Mouse (Mus musculus) forebrain, embryonic 13.5 days (tissue): Measurements from ENCODE around the gene Coro7. TPM values are rescaled to one million over a fixed set of nuclear protein-coding genes. Genes with fewer than 3 reads are reported as not detected.

Experiments used
- ATAC-seq: fragments of 200-750 bp; cut with Nextera tagmentation; 2 replicates; pipeline ENCODE4 v1.8.0; 2017
- H3K27ac ChIP-seq: fragments of 300-500 bp; sonication (generic); 2 replicates; pipeline ENCODE4 v1.5.1; 2015; ENCODE audit warnings: inconsistent platforms, mild to moderate bottlenecking, moderate library complexity
- H3K27me3 ChIP-seq: fragments of 300-500 bp; sonication (generic); 2 replicates; pipeline ENCODE4 v1.6.1; 2015; ENCODE audit warnings: mild to moderate bottlenecking, inconsistent platforms
- H3K36me3 ChIP-seq: fragments of 300-500 bp; sonication (generic); 2 replicates; pipeline ENCODE4 v1.6.1; 2015; ENCODE audit warnings: mild to moderate bottlenecking, inconsistent platforms; ENCODE audit not compliant: poor library complexity, severe bottlenecking
- H3K4me1 ChIP-seq: fragments of 300-500 bp; sonication (generic); 2 replicates; pipeline ENCODE4 v1.6.1; 2015; ENCODE audit warnings: inconsistent platforms
- H3K4me2 ChIP-seq: fragments of 300-500 bp; sonication (generic); 2 replicates; pipeline ENCODE4 v1.6.1; 2015; ENCODE audit warnings: inconsistent platforms, mild to moderate bottlenecking, moderate library complexity
- H3K4me3 ChIP-seq: fragments of 300-500 bp; sonication (generic); 2 replicates; pipeline ENCODE4 v1.5.1; 2015; ENCODE audit warnings: mild to moderate bottlenecking, inconsistent platforms
- H3K9ac ChIP-seq: fragments of 300-500 bp; sonication (generic); 2 replicates; pipeline ENCODE4 v1.6.1; 2015; ENCODE audit warnings: mild to moderate bottlenecking, inconsistent platforms
- H3K9me3 ChIP-seq: fragments of 300-500 bp; sonication (generic); replicated peaks from 2 replicates; pipeline ENCODE4 v1.6.1; 2016; ENCODE audit warnings: inconsistent platforms
- WGBS: fragments of 180-500 bp; shearing (Covaris S2); methylation state at CpG from one replicate; pipeline ENCODE4 v1.1.7; 2015; 5-methylcytosine and 5-hydroxymethylcytosine counted together
- polyA plus RNA-seq: library from polyadenylated mRNA; unstranded; fragments of >200 nt; fragmentation: Nextera tagmentation; extraction: Ambion mirVana; gene quantifications from 2 replicates; pipeline ENCODE4 v1.2.1, GENCODE M21; 2015

Coro7 gene
- polyA plus RNA-seq, 1 experiment from 2014 or later, result 20.1 TPM

DNA sequence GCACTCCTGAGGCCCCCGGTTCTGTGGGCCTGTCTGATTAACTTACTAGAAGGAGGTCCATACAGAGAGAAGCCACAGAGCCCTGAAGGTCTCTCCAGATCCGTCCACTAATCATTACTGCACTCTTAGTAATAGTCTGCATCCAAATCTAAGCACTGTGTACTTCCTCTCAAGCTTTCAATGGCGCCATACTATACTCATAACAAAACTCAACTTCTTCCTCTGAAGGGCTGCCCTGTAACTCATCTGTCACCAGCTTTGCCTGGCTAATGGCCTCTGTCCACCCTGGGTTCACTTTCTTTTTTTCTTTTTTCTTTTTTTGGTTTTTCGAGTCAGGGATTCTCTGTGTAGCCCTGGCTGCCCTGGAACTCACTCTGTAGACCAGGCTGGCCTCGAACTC lies 1.5 kb downstream of the Coro7 start:
- Histone ChIP-seq H3K9ac (0 out of 2 replicates have a peak overlapping the region, but pooled peaks have one; percentile 0), H3K27ac (no peak overlapping the region), H3K4me3 (no peak overlapping the region), H3K4me2 (0 out of 2 replicates have a peak overlapping the region, but pooled peaks have one; percentile 93), H3K4me1 (peaks cover 15% of the 10 kb centered on the region; the same call in 1 of the 2 replicates), H3K36me3 (peaks cover 27% of the 10 kb centered on the region), H3K9me3 (no peaks in the 10 kb centered on the region), H3K27me3 (0 out of 2 replicates have a peak, but pooled peaks cover 2% of the 10 kb centered on the region)
- WGBS, result 83% methylated on average over 5 of the region's 5 CpGs
- ATAC-seq, result no peak

DNA sequence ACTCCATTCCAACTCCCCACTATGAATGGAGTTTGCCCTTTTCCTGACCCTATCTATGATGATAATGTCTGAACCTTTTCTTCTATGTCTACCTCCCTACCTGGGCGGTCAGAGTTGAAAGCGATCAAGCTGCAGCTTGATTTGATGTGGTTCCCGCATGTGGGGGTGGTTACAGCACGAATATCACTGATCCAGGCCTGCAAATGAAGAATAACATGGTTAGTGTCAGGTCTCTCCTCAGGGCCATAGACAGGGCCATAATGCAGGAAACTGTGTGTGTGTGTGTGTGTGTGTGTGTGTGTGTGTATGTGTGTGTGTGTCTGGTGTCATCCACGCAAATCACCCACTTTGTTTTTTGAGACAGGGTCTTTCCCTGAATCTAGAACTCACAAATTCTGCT lies 2.7 kb downstream of the Coro7 start:
- Histone ChIP-seq H3K9me3 (no peaks in the 10 kb centered on the region), H3K4me1 (peaks cover 11% of the 10 kb centered on the region; the same call in 1 of the 2 replicates), H3K36me3 (peaks cover 32% of the 10 kb centered on the region), H3K4me2 (no peak overlapping the region), H3K27me3 (0 out of 2 replicates have a peak, but pooled peaks cover under 1% of the 10 kb centered on the region), H3K4me3 (no peak overlapping the region), H3K27ac (no peak overlapping the region), H3K9ac (no peak overlapping the region)
- 96% methylated on average over 5 of the region's 5 CpGs for WGBS
- no peak for ATAC-seq

DNA sequence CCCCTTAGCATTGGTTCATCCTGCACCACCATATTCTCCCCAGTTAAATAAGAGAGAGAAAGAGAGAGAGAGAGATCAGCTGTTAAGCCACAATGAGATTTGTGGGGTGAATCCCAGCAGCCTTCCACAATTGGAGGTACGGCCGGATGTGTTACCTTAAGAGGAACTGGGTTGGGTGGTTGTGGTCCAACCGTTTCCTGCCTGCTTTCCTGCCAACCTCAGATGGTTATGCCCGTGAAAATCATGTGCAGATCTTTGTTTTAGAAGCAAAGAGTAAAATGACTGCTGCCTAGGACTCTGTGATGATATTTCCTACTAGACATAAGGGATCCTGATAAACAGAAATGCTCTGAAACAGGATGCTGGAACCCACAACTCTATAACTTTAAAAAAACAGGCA lies 5.5 kb downstream of the Coro7 start:
- H3K36me3 ChIP-seq, result peaks cover 43% of the 10 kb centered on the region
- no peaks in the 10 kb centered on the region for H3K9me3 ChIP-seq
- H3K4me1 ChIP-seq, result peaks cover 6% of the 10 kb centered on the region; the same call in 1 of the 2 replicates
- no peak overlapping the region for H3K9ac ChIP-seq
- ATAC-seq, result no peak
- no peaks in the 10 kb centered on the region for H3K27me3 ChIP-seq
- H3K4me2 ChIP-seq, result no peak overlapping the region
- no peak overlapping the region for H3K4me3 ChIP-seq
- no peak overlapping the region for H3K27ac ChIP-seq
- 72% methylated on average over 4 of the region's 4 CpGs for WGBS

DNA sequence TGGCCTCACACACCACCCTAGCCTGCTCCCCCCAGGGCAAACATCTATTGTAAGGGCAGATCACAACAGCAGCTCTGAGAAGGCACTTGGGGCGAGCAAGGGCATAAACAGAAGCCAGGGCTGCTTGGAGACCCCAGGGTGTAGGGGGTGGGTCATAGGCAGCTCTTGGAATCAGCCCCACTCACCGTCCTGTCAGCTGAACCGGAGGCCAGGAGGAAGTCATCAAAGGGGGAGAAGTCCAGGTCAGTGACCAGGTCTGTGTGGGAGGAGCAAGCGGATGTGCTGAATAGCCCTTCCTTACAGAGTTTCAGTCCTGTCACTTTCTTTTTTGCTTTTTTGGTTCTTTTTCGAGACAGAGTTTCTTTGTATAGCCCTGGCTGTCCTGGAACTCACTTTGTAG lies 9.3 kb downstream of the Coro7 start:
- no peak overlapping the region for H3K4me3 ChIP-seq
- no peak for ATAC-seq

DNA sequence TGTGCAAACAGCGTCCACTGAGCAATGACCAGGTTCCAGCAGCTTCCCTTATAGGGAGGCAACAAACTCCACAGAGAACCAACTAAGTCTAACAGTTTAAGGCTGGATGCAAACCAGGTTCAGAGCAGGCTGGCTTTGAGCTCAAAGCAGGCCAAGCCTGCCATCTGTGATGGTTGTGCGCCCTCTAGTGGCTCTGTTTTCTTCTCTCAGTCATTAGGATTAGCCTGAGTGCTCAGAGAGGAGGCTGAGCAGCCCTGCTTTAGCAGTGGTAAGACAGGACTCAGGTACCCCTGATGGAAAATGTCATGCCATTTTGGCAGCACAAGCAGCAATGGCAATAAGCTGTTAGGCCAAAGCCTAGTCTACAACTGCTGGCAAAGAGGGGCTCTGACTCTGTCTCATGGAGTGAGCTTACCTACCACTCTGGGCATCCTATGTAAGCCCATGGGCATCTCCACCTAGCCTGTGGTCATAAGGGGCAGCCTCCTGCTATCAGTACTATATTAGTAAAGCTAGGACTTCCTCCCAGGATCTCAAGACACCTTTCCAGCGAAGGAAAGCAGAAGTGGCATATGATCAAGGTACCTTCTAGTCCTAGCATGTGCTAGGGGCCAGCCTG lies 12.3 kb downstream of the Coro7 start:
- Histone ChIP-seq H3K36me3 (peaks cover 26% of the 10 kb centered on the region), H3K9ac (no peak overlapping the region), H3K9me3 (no peaks in the 10 kb centered on the region), H3K4me2 (no peak overlapping the region), H3K4me3 (no peak overlapping the region), H3K27me3 (no peaks in the 10 kb centered on the region), H3K4me1 (no peaks in the 10 kb centered on the region), H3K27ac (no peak overlapping the region)
- WGBS, result 25% methylated on average over 3 of the region's 3 CpGs
- ATAC-seq, result peak; percentile 78

More for the DNA sequence above, 9.3 kb downstream of the Coro7 start:
- Histone ChIP-seq H3K4me2 (no peak overlapping the region), H3K9me3 (no peaks in the 10 kb centered on the region), H3K27me3 (no peaks in the 10 kb centered on the region), H3K36me3 (peaks cover 41% of the 10 kb centered on the region), H3K4me1 (no peaks in the 10 kb centered on the region), H3K9ac (no peak overlapping the region), H3K27ac (no peak overlapping the region)
- 80% methylated on average over 5 of the region's 5 CpGs for WGBS

DNA sequence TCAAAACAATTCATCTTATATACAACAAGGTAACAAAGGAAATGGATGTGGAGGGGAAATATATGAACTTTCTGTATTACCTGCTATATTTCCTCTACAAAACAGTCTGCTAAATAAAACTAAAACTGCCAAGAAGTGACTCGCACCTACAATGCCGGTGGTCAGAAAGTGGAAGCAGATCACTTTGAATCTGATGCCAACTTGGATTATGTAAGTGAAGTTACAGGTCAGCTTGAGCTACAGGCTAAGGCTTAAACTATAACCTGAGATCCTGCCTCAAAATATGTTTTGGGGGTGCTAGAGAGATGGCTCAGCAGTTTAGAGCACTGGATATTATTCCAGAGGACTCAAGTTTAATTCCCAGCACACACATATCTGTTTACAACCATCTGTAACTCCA lies 13.9 kb downstream of the Coro7 start:
- H3K9me3 ChIP-seq, result no peaks in the 10 kb centered on the region
- H3K36me3 ChIP-seq, result peaks cover 34% of the 10 kb centered on the region
- no peak overlapping the region for H3K27ac ChIP-seq
- no peak for ATAC-seq
- 100% methylated on average over 2 of the region's 2 CpGs for WGBS
- no peaks in the 10 kb centered on the region for H3K4me1 ChIP-seq
- no peaks in the 10 kb centered on the region for H3K27me3 ChIP-seq
- no peak overlapping the region for H3K4me2 ChIP-seq
- H3K9ac ChIP-seq, result no peak overlapping the region
- no peak overlapping the region for H3K4me3 ChIP-seq

DNA sequence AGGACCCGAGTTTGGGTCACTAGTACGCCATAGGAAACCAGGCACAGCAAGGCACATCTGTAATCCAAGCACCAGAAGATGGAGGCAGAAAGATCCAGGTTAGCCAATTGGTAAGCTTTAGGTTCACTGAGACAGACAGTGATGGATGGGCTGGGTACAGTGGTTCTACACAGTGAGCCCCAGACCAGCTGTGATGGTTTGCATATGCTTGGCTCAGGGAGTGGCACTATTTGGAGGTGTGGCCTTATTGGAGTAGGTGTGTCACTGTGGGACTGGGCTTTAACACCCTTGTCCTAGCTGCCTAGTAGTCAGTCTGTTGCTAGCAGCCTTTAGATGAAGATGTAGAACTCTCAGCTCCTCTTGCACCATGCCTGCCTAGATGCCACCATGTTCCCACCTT lies 15.8 kb downstream of the Coro7 start:
- Histone ChIP-seq H3K9me3 (no peaks in the 10 kb centered on the region), H3K36me3 (peaks cover 25% of the 10 kb centered on the region), H3K27me3 (no peaks in the 10 kb centered on the region), H3K4me1 (peaks cover 7% of the 10 kb centered on the region), H3K4me3 (no peak overlapping the region), H3K9ac (no peak overlapping the region), H3K27ac (no peak overlapping the region), H3K4me2 (no peak overlapping the region)
- no peak for ATAC-seq
- 84% methylated on average over 2 of the region's 2 CpGs for WGBS

DNA sequence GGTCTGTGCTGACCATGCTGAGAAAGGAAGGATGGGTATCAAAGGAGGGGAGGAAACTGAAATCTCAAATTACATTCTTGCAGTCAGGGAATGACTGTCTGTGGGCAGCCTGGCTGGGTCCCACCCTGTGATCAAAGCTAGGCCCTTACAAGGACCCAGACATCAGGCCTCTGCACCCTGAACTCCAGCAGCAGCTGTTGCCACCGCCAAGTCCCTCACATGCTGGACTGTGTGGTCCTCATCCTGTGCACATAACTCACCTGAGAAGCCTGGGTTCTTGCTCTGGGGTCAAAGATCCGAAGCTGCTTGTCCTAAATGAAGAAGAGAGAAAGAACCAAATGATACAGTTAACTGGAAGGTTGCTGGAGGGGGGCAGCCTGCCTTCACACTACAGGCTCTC lies 18.0 kb downstream of the Coro7 start:
- Histone ChIP-seq H3K9ac (no peak overlapping the region), H3K27ac (no peak overlapping the region), H3K36me3 (peaks cover 21% of the 10 kb centered on the region), H3K4me3 (no peak overlapping the region), H3K9me3 (no peaks in the 10 kb centered on the region), H3K4me1 (peaks cover 12% of the 10 kb centered on the region), H3K4me2 (no peak overlapping the region), H3K27me3 (no peaks in the 10 kb centered on the region)
- no peak for ATAC-seq
- 87% methylated on average over 2 of the region's 2 CpGs for WGBS

DNA sequence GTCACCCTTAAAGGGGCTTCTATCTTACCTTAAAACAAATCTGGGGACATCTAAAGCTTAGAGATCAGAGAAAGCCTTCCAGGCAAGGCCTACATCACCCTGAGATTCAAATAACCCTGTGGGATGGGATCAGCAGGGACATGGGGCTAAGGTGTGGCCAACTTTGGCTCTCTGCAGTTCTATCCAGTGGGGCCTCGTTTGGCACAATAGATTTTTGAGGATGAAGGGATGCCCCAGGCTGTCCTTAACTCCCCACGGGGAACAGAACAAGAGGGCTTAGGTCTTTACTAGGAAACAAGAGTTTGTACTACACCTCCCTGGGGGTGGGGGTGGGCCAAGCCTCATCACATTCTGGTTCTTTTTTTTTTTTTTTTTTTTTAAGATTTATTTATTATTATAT lies 20.3 kb downstream of the Coro7 start:
- ATAC-seq, result no peak
- Histone ChIP-seq H3K36me3 (peaks cover 30% of the 10 kb centered on the region), H3K4me3 (no peak overlapping the region), H3K27me3 (no peaks in the 10 kb centered on the region), H3K4me2 (peak overlapping the region; percentile 20), H3K9ac (peak overlapping the region; percentile 7; the same call in 1 of the 2 replicates), H3K9me3 (no peaks in the 10 kb centered on the region), H3K4me1 (peaks cover 25% of the 10 kb centered on the region), H3K27ac (no peak overlapping the region)
- WGBS, result 19% methylated on average over 2 of the region's 2 CpGs

DNA sequence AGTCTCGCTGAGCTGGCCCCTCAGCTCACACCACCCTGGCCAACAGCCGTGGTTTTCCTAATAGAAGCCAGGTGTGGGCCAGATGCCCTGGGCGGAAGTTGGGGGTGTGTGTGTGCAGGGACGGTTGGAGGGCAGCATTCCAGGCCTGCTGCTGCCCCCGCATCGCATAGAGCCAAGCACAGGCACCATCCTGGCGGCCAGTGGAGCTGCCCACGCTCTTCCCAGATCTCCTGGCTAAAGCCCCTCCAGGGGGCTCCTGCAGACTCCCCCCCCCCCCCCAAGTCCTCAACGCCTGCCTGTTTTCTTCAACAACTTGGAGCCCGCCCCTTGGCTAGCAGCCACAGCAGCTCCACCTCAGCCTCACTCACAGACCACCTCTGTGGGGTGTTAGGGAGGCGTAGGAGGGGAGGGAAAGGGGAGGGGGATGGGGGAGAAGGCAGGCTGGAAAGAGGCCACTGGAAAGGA lies 20.8 kb downstream of the Coro7 start:
- ATAC-seq, result peak; percentile 57; the same call in 1 of the 2 replicates
- Histone ChIP-seq H3K4me2 (peak overlapping the region; percentile 20), H3K4me3 (no peak overlapping the region), H3K4me1 (peaks cover 25% of the 10 kb centered on the region), H3K9ac (peak overlapping the region; percentile 7; the same call in 1 of the 2 replicates), H3K36me3 (peaks cover 34% of the 10 kb centered on the region), H3K9me3 (no peaks in the 10 kb centered on the region), H3K27me3 (no peaks in the 10 kb centered on the region), H3K27ac (peak overlapping the region; percentile 16; the same call in 1 of the 2 replicates)
- 20% methylated on average over 11 of the region's 11 CpGs for WGBS

DNA sequence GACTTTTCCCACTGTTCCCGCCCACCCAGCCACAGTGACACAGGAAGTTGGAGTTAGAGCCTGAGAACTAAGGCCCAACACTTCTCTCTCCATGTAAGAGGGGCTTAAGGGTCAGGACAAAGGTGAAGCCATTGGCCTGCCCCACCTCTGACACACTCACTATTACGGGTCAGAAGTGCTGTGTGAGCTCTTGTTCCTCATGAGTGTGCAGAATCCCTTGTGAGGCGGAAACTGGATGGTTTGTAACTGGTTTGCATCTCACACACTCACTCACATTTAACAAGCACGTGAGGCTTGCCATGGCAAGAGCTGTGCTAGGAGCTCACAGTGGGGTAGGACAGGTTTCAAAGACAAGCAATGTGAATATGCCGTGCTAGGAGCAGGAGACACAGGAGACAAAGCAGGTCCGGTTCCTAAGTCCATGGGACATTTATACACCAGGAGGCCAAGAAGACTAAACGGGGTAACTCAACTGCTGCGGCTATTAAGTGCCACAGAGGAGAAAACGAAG lies 23.0 kb downstream of the Coro7 start:
- H3K36me3 ChIP-seq, result peaks cover 42% of the 10 kb centered on the region
- peaks cover 31% of the 10 kb centered on the region for H3K4me1 ChIP-seq
- ATAC-seq, result no peak
- no peak overlapping the region for H3K27ac ChIP-seq
- H3K27me3 ChIP-seq, result no peaks in the 10 kb centered on the region
- H3K4me2 ChIP-seq, result no peak overlapping the region
- H3K9ac ChIP-seq, result no peak overlapping the region
- WGBS, result 68% methylated on average over 9 of the region's 9 CpGs
- no peak overlapping the region for H3K4me3 ChIP-seq
- H3K9me3 ChIP-seq, result no peaks in the 10 kb centered on the region

DNA sequence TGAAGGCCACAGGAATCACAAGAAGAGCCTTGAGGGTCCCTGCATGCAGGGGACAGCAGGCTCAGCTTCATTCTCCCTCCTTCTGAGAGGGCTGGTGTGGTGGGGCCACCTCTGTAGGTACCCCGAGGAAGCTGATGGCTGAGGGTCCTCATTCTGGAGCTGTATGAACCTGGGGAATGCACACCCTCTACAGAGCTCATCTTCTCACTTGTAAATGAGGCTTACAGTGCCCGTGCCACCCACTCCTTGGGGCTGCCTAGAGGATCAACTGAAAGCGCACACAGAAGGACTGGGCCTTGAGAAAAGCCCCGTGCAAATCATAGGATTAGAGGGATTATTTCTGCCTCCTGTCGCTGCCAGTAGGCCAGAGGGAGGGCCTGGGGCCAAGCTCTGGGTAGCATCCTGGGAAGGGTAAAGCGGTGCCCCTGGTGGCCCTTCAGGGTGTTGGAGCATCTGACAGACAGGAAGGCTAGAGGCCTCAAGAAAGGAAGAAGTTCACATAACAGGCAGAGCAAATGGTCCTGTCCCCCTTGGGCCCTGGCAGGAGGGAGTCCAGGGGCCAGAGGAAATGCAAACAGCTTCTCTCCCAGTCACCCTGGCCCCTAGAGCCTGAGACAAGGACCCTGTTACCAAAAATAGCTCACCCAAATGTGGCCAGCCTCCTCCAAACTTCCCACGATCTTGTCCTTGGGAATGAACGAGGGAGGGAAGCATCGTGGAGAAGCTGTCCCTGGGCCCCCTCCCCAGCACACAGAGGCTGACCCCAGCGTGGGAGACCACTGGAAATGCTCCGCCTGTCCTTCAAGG lies 23.6 kb downstream of the Coro7 start:
- no peak for ATAC-seq
- Histone ChIP-seq H3K4me1 (peaks cover 33% of the 10 kb centered on the region), H3K4me3 (no peak overlapping the region), H3K27me3 (no peaks in the 10 kb centered on the region), H3K9ac (0 out of 2 replicates have a peak overlapping the region, but pooled peaks have one; percentile 40), H3K9me3 (no peaks in the 10 kb centered on the region), H3K27ac (no peak overlapping the region; the same call in 1 of the 2 replicates), H3K36me3 (peaks cover 42% of the 10 kb centered on the region), H3K4me2 (no peak overlapping the region)
- WGBS, result 32% methylated on average over 11 of the region's 11 CpGs
